Mouse (Mus musculus) E14TG2a.4 (cell line): Measurements from ENCODE around the gene Fzd5.

Source experiments
- CTCF ChIP-seq: conservative IDR thresholded peaks from 2 replicates; pipeline ENCODE4 v1.5.1; 2014; ENCODE audit warnings: low read length
- NANOG ChIP-seq: IDR thresholded peaks from 2 replicates; pipeline ENCODE4 v1.6.1; 2014; ENCODE audit warnings: borderline replicate concordance, low read length, mixed read lengths
- POU5F1 ChIP-seq: IDR thresholded peaks from 2 replicates; pipeline ENCODE4 v1.6.1; 2014; ENCODE audit warnings: low read length, borderline replicate concordance

DNA sequence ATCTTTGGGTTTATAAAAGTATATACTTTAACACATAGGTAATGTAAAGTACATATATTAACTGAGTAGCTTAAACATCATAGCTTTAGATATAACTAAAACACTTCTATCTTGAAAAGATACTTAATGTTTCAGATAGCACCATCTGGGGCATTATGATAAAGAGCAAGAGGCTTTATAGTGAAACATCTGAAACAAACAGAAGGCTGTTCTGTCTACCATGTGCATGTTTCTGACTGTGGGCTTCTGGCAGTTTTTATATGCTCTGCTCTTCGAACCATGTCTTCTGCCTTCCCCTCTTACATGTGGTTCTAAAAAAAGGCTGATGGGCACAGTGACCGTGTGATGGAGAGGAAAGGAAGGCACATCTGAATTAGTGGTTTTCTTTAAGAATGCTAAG is 30.9 kb downstream of the Fzd5 start:
- TF ChIP-seq CTCF, result no peak
- TF ChIP-seq NANOG, result no peak
- no peak for TF ChIP-seq POU5F1
